Mouse (Mus musculus) MEL (cell line): ENCODE results near the gene Olfr1020.

Source experiments
- CTCF ChIP-seq, 3 experiments: IDR thresholded peaks in 2 of 3; conservative IDR thresholded peaks in 1 of 3; 2 replicates each; pipeline ENCODE4 v1.5.1; 2011 to 2012; ENCODE audit warnings: low read length in 3 of 3, low read depth in 2 of 3, mild to moderate bottlenecking in 2 of 3, improper control_type of control experiment in 1 of 3, inconsistent platforms in 1 of 3, mixed read lengths in 1 of 3, moderate library complexity in 1 of 3; ENCODE audit not compliant: control insufficient read depth in 1 of 3, insufficient read depth in 1 of 3, poor library complexity in 1 of 3, severe bottlenecking in 1 of 3
- EP300 ChIP-seq, 2 experiments: IDR thresholded peaks; 2 replicates each; pipeline ENCODE4 v1.6.1; 2011; ENCODE audit warnings: improper control_type of control experiment in 2 of 2, low read length in 2 of 2, low read depth in 1 of 2, mild to moderate bottlenecking in 1 of 2
- HCFC1 ChIP-seq: IDR thresholded peaks from 2 replicates; pipeline ENCODE4 v1.6.1; 2012; ENCODE audit warnings: low read depth, mild to moderate bottlenecking, inconsistent platforms, low read length, improper control_type of control experiment, moderate library complexity
- MEF2A ChIP-seq: IDR thresholded peaks from 2 replicates; pipeline ENCODE4 v1.6.1; 2014; ENCODE audit warnings: low read depth, mild to moderate bottlenecking, inconsistent platforms, low read length, improper control_type of control experiment; ENCODE audit not compliant: poor library complexity, insufficient replicate concordance, severe bottlenecking; ENCODE audit errors: extremely low read depth
- POLR2A ChIP-seq, 2 experiments: IDR thresholded peaks; 2 replicates each; pipeline ENCODE4 v1.6.1; 2011 to 2012; ENCODE audit warnings: low read length in 2 of 2, mild to moderate bottlenecking in 2 of 2, control low read depth in 1 of 2, improper control_type of control experiment in 1 of 2, low read depth in 1 of 2, moderate library complexity in 1 of 2; ENCODE audit not compliant: control insufficient read depth in 1 of 2, insufficient read depth in 1 of 2, poor library complexity in 1 of 2
- TAL1 ChIP-seq: IDR thresholded peaks from 2 replicates; pipeline ENCODE4 v1.6.1; 2012; ENCODE audit warnings: mild to moderate bottlenecking, inconsistent platforms, low read length, moderate library complexity, mixed read lengths
- USF1 ChIP-seq: IDR thresholded peaks from 2 replicates; pipeline ENCODE4 v1.6.1; 2014; ENCODE audit warnings: low read depth, mild to moderate bottlenecking, inconsistent platforms, low read length, improper control_type of control experiment, moderate library complexity
- USF2 ChIP-seq, 2 experiments: IDR thresholded peaks; 2 replicates each; pipeline ENCODE4 v1.6.1; 2011 to 2012; ENCODE audit warnings: improper control_type of control experiment in 2 of 2, low read length in 2 of 2, borderline replicate concordance in 1 of 2, inconsistent platforms in 1 of 2, low read depth in 1 of 2, mild to moderate bottlenecking in 1 of 2; ENCODE audit not compliant: insufficient read depth in 1 of 2

DNA sequence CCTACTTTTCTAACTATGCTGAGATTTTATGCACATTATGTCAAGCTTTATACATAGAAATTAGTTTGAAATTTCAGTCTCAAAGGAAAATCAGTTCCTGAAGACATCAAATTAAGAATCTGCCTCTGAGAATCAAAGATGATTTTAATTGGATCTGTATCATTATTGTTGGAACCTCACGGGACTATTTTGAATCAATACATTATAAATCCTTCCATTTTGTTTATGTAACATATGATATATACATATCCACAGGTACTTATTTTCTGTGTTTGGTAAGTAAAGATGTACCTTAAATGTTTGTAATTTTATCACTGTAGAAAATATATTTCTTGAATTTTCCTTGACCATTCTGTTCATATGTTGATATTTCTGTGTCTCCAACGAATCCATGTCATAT lies 38.5 kb downstream of the Olfr1020 start, which contains the start of gene Olfr1023:
- no peak for TF ChIP-seq MEF2A
- TF ChIP-seq CTCF (IDR thresholded peaks at IDR 0.05 in 2 of 3, conservative IDR thresholded peaks at IDR 0.05 in 1 of 3; ENCODE audit: control insufficient read depth in 1 of 3, insufficient read depth in 1 of 3, low read depth in 2 of 3, low read length in 3 of 3, poor library complexity in 1 of 3, severe bottlenecking in 1 of 3) = no peak
- TF ChIP-seq USF2 (IDR thresholded peaks at IDR 0.05; ENCODE audit: borderline replicate concordance in 1 of 2, insufficient read depth in 1 of 2, low read depth in 1 of 2, low read length in 2 of 2) = no peak
- TF ChIP-seq EP300 (IDR thresholded peaks at IDR 0.05; ENCODE audit: low read depth in 1 of 2, low read length in 2 of 2) = no peak
- no peak for TF ChIP-seq USF1
- TF ChIP-seq HCFC1 = no peak
- TF ChIP-seq TAL1 = no peak
- TF ChIP-seq POLR2A (IDR thresholded peaks at IDR 0.05; ENCODE audit: control insufficient read depth in 1 of 2, insufficient read depth in 1 of 2, low read depth in 1 of 2, low read length in 2 of 2, poor library complexity in 1 of 2) = no peak
